Mouse (Mus musculus): Measurements from ENCODE around the gene Atad3a. TPM values are rescaled to one million over a fixed set of nuclear protein-coding genes. Genes with fewer than 3 reads are reported as not detected.

Atad3a gene
- total and polyA plus RNA-seq, 3 experiments = 220 to 232 TPM; not detected in 1

DNA sequence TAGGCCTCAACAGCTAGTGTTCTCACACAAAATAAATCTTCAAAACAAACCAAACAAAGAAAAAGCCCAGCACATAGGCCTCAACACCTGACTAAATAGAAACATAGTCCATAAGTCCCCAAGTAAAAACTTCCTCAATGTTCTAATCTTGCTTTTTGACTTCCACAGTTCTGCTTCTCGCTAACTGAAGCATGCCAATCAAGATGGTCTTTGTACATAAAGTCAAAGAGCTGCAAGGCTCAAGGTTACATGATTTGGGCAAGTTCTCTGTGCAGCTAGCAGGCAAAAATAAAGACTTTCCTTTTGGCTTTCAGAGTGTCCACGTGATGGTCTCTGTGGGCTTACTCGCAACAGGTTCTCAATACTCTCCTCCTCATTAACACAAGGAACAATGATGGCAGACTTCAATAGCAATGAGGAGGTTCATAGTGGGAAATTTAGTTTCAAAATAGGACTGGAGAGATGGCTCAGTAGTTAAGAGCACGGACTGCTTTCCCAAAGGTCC, 57.4 kb downstream of the Atad3a start (continued):
- TF ChIP-seq SMC3 (IDR thresholded peaks at IDR 0.05; ENCODE audit: low read depth, low read length) (no peak), USF2 (IDR thresholded peaks at IDR 0.05; ENCODE audit: borderline replicate concordance in 1 of 2, insufficient read depth in 1 of 2, low read depth in 1 of 2, low read length in 2 of 2) (no peak), POLR2AphosphoS2 (IDR thresholded peaks at IDR 0.05; ENCODE audit: low read length) (no peak), ZMIZ1 (IDR thresholded peaks at IDR 0.05; ENCODE audit: low read depth, low read length) (no peak), MYC (IDR thresholded peaks at IDR 0.05; ENCODE audit: low read depth, low read length) (no peak), TCF12 (IDR thresholded peaks at IDR 0.05; ENCODE audit: low read depth, low read length) (no peak)

DNA sequence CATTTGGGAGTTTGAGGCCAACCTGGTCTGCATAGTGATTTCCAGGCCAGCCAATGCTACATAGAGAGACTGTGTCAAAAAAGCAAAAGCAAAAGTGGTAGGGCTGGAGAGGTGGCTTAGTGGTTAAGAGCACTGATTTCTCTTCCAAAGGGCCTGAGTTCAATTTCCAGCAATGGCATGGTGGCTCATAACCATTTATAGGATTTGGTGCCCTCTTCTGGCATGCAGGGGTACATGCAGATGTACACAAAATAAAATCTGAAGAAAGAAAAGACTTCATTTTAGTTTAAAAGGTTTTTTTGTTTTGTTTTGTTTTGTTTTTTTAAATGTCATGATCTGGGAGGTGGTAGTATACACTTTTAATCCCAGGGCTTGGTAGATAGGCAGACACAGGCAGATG, 60.5 kb downstream of the Atad3a start:
- DNase-seq (ENCODE audit: low read depth, low spot score) = peak; percentile 65
- peaks cover 4 to 9% of the 10 kb centered on the region in 2 experiments for H3K4me1 ChIP-seq (ENCODE audit: control insufficient read depth in 1 of 2, insufficient read depth in 2 of 2, low read length in 2 of 2)
- H3K27me3 ChIP-seq (ENCODE audit: control insufficient read depth in 1 of 2, insufficient read depth in 2 of 2, low read length in 2 of 2) = no peaks in the 10 kb centered on the region
- H3K79me2 ChIP-seq (ENCODE audit: control insufficient read depth, insufficient read depth, low read length, poor library complexity) = peaks cover 5% of the 10 kb centered on the region
- H3K4me3 ChIP-seq (ENCODE audit: control insufficient read depth in 1 of 2, insufficient read depth in 1 of 2, low read depth in 2 of 2, low read length in 2 of 2) = no peak overlapping the region
- H3K27ac ChIP-seq (ENCODE audit: control insufficient read depth, low read depth, low read length) = no peak overlapping the region
- TF ChIP-seq RCOR1 (IDR thresholded peaks at IDR 0.05; ENCODE audit: low read depth, low read length) (peak; percentile 22; the same call in 1 of the 2 replicates), CTCF (IDR thresholded peaks at IDR 0.05 in 2 of 3, conservative IDR thresholded peaks at IDR 0.05 in 1 of 3; ENCODE audit: control insufficient read depth in 1 of 3, insufficient read depth in 1 of 3, low read depth in 2 of 3, low read length in 3 of 3, poor library complexity in 1 of 3, severe bottlenecking in 1 of 3) (peak; percentile 57 to 83 (median 81)), MYC (IDR thresholded peaks at IDR 0.05; ENCODE audit: low read depth, low read length) (peak; percentile 63; the same call in 1 of the 2 replicates), E2F4 (IDR thresholded peaks at IDR 0.05; ENCODE audit: borderline replicate concordance, low read depth, low read length) (no peak), SMC3 (IDR thresholded peaks at IDR 0.05; ENCODE audit: low read depth, low read length) (peak; percentile 81), JUND (IDR thresholded peaks at IDR 0.05; ENCODE audit: low read depth, low read length) (no peak), ZC3H11A (IDR thresholded peaks at IDR 0.05; ENCODE audit: low read depth, low read length) (peak; percentile 75), NRF1 (IDR thresholded peaks at IDR 0.05; ENCODE audit: insufficient read depth, low read depth, low read length, poor library complexity, severe bottlenecking) (no peak), RAD21 (IDR thresholded peaks at IDR 0.05; ENCODE audit: low read depth, low read length) (peak; percentile 80), HCFC1 (IDR thresholded peaks at IDR 0.05; ENCODE audit: low read depth, low read length) (0 out of 2 replicates have a peak, but pooled peaks have one; percentile 23), TBP (IDR thresholded peaks at IDR 0.05; ENCODE audit: low read depth, low read length) (no peak), MXI1 (IDR thresholded peaks at IDR 0.05; ENCODE audit: low read depth, low read length) (no peak)
- no peak overlapping the region for H3K9ac ChIP-seq (ENCODE audit: control insufficient read depth, low read depth, low read length, poor library complexity, severe bottlenecking)
- no peaks in the 10 kb centered on the region for H3K9me3 ChIP-seq (replicated peaks; ENCODE audit: insufficient read depth, low read length)
- peaks cover 0 to 10% of the 10 kb centered on the region in 2 experiments; a peak in 2 of 4 replicates for H3K36me3 ChIP-seq (ENCODE audit: control insufficient read depth in 1 of 2, insufficient read depth in 2 of 2, low read length in 2 of 2)

All from MEL (cell line).